Mouse (Mus musculus): ENCODE measurements around the gene Tmem217. TPM values are rescaled to one million over a fixed set of nuclear protein-coding genes. Genes with fewer than 3 reads are reported as not detected.

The Tmem217 gene
- polyA plus RNA-seq, 1 experiment from 2014 or later: 0.36 TPM

GRCm38 (mm10) chr17:29476461-29476860, 75.7 kb downstream of the Tmem217 start:
- 68% methylated on average over 4 of the region's 4 CpGs for WGBS
- Histone ChIP-seq H3K27me3 (ENCODE audit: control insufficient read depth, insufficient read depth, low read length) (no peaks in the 10 kb centered on the region), H3K4me1 (ENCODE audit: control insufficient read depth, insufficient read depth, low read length) (no peaks in the 10 kb centered on the region), H3K27ac (replicated peaks; ENCODE audit: low read depth, low read length) (no peak overlapping the region), H3K4me2 (ENCODE audit: low read depth, low read length) (no peak overlapping the region), H3K4me3 (ENCODE audit: low read depth, low read length) (no peak overlapping the region), H3K9me3 (replicated peaks; ENCODE audit: control insufficient read depth, low read length) (no peaks in the 10 kb centered on the region), H3K9ac (replicated peaks; ENCODE audit: low read length) (no peak overlapping the region), H3K36me3 (replicated peaks; ENCODE audit: control insufficient read depth, insufficient read depth, low read depth, low read length) (no peaks in the 10 kb centered on the region)
- DNase-seq (ENCODE audit: low spot score) (no peak), ATAC-seq (replicated peaks; ENCODE audit: insufficient number of reproducible peaks, low FRiP score, low TSS enrichment, low read depth) (no peak)

Small RNA genes within 50 kb of the gene (microRNA-seq; reads per million reads assigned to microRNA genes)
- not detected for gene Mir7667 (ENCODE audit: borderline number of aligned reads)

Other genes with a start within 250 kb of the Tmem217 start
- gene Pi16, start 234.7 kb downstream of the Tmem217 start, polyA plus RNA-seq (2014; fragmentation: Nextera tagmentation; extraction: Ambion mirVana): 0.32 and 0.56 TPM in 2 replicates
- 370 and 382 TPM in 2 replicates for gene Mtch1, start 204.5 kb downstream of the Tmem217 start, polyA plus RNA-seq (2014; fragmentation: Nextera tagmentation; extraction: Ambion mirVana)
- gene Fgd2, start 191.5 kb downstream of the Tmem217 start, polyA plus RNA-seq (2014; fragmentation: Nextera tagmentation; extraction: Ambion mirVana): 7.0 and 8.6 TPM in 2 replicates
- gene Pim1, start 61.6 kb downstream of the Tmem217 start, polyA plus RNA-seq (2014; fragmentation: Nextera tagmentation; extraction: Ambion mirVana): 17.6 and 19.2 TPM in 2 replicates
- gene Gm17657, start 2.7 kb downstream of the Tmem217 start, polyA plus RNA-seq (2014; fragmentation: Nextera tagmentation; extraction: Ambion mirVana): not detected in 2 replicates
- gene Tbc1d22b, start 2.6 kb downstream of the Tmem217 start, polyA plus RNA-seq (2014; fragmentation: Nextera tagmentation; extraction: Ambion mirVana): 16.7 and 17.5 TPM in 2 replicates
- gene Rnf8, start 62.4 kb upstream of the Tmem217 start, polyA plus RNA-seq (2014; fragmentation: Nextera tagmentation; extraction: Ambion mirVana): 118 and 129 TPM in 2 replicates
- 1.8 and 2.1 TPM in 2 replicates for gene Gm28043, start 62.5 kb upstream of the Tmem217 start, polyA plus RNA-seq (2014; fragmentation: Nextera tagmentation; extraction: Ambion mirVana)
- 120 and 132 TPM in 2 replicates for gene Cmtr1, start 108.2 kb upstream of the Tmem217 start, polyA plus RNA-seq (2014; fragmentation: Nextera tagmentation; extraction: Ambion mirVana)
- gene Ccdc167, start 164.7 kb upstream of the Tmem217 start, polyA plus RNA-seq (2014; fragmentation: Nextera tagmentation; extraction: Ambion mirVana): 13.8 and 15.2 TPM in 2 replicates

Measured in embryonic facial prominence, embryonic 11.5 days (tissue).